Mouse (Mus musculus): ENCODE data around the gene Llgl2. TPM values are rescaled to one million over a fixed set of nuclear protein-coding genes. Genes with fewer than 3 reads are reported as not detected.

Llgl2 gene
- total RNA-seq (2021), result 1 to 10 TPM; 6.3 to 8.1 TPM
- long read RNA-seq, experiment 1, transcript Llgl2-201 (26 exons, 3,551 nt), result major isoform, 7 of 11 reads
- long read RNA-seq, experiment 1, partial matches to known transcripts, result 2 of 11 reads
- long read RNA-seq, experiment 1, other reads (novel, unspliced or antisense), result 2 of 11 reads
- long read RNA-seq, experiment 2, transcript Llgl2-201 (26 exons, 3,551 nt), result major isoform, 10 of 20 reads
- long read RNA-seq, experiment 2, partial matches to known transcripts, result 5 of 20 reads
- long read RNA-seq, experiment 2, other reads (novel, unspliced or antisense), result 5 of 20 reads

DNA sequence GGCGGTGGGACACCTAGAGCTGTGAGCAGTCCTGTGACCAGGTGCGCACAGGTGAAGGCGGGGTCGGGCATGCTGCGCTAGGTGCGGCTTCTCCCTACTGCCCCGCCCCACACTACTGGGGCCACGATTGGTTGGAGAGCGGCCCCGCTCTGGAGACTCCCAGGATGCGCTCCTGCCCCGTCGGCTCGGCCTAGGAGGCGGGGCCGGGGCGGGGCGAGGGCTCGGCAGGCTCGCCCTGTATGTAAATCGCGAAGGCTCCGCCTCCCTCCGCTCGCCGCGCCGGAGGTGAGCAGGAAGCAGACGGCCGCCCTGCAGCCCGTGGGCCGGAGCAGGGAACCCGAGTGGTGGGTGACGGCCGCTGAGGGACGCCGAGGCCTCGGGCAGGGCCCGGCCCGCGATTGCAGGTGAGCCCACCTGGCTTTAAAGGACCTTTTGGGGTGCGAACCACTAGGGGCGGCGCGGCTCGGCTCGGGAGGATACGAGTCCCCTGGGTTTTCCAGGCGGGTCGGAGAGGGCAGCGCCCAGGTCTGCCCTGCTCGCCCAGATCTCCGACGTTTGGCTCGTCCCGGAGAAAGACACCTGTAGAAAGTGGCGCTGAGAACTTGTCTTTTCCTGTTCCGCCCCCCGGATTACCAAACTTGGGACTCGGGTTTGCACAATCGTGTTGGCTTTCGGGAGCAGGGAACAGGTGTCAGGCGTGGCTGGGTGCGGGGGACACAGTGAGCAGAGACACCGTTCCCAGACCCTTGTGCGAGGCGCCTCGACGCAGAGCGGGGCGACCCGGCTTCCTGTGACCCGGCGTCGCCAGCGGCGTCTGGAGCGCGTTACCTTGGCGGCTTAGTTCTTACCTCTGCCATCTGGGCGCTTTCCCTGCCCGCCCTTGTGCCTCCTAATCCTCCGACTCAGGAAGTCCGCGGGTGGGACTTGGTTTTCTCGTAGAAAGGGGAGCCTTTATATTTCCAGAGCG, at the start of gene Llgl2:
TSS of gene Llgl2 (plus strand) at position 276 of the 967 bp plus-strand sequence.
- DNase-seq (ENCODE audit: low spot score), result peak; percentile 80

DNA sequence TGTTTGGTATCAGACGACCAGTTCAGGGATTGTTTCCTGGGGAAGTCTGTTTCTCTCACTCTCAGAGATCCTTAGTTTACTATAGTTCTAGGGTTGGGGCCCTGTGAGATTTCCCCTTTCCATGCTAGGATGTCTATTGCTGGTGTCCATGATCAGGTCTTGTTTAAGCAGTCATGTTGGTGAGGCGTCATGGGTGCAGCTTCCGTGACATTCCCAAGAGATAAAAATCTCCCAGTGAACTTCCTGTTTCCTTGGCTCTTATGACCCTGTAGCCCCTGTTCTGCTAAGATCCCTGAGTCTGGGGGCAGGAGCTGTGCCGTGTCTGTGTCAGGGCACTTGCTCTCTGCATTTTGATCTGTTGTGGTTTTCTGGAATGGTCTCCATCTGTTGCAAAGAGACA, 49.2 kb upstream of the Llgl2 start:
- DNase-seq (ENCODE audit: low spot score), result no peak

DNA sequence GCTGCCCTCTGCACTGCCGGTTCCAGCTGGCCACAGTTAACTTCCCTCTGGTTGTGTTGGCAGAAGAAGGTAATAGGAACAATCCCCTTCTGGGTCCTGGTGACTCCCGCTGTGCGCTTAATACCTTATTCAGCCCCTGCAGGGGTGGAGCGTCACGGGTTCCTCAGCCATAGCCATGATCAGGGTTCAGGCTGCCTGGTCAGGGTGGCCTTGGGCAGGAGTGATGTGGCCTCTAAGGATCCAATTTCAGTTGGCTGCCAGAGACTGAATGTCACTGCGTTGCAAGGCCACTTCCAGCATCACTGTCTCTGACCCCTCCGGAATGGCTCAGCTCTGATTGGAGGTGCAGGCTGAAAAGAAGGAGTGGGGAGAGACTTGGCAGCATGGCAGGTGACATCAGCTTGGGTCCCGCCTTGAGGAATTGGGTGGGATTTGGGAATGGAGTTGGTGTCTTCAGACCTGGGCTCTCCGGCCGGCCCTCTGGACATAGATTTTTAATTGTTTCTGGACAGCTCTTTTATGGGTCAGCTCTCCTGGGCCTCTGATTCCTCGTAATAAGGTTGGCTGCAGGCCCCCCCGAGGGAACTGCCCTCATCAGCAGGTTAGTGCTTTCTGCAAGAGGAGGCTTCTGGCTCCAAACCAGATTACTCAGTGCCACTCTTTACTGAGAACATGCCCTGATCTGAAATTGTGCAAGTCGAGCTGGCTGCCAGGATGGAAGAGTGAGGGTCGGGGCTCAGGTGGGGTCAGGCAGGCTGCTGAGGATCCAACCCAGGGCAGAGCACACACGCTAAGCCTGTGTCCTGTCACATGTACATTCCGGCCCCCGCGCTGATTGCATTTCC, 47.8 kb upstream of the Llgl2 start:
- DNase-seq (ENCODE audit: low spot score), result peak; percentile 83

DNA sequence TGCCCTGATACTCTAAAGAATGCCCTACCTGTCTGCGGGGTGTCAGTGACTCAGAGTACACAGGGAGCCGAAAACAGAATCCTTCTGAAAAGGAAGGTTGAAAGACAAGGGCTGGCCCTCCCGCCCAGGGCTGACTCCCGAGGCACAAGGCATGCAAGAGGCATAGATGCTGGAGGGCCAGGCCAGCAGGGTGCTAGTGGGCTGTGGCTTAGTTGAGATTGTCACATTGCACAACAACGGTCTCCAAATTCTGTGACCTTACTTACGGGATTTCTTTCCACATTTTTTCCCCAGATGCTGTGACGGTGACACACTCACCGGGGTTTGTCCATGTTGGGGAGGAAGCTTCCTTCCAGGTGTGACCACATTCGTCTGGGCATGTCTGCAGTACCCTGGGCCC, 46.9 kb upstream of the Llgl2 start:
- DNase-seq (ENCODE audit: low spot score), result no peak

DNA sequence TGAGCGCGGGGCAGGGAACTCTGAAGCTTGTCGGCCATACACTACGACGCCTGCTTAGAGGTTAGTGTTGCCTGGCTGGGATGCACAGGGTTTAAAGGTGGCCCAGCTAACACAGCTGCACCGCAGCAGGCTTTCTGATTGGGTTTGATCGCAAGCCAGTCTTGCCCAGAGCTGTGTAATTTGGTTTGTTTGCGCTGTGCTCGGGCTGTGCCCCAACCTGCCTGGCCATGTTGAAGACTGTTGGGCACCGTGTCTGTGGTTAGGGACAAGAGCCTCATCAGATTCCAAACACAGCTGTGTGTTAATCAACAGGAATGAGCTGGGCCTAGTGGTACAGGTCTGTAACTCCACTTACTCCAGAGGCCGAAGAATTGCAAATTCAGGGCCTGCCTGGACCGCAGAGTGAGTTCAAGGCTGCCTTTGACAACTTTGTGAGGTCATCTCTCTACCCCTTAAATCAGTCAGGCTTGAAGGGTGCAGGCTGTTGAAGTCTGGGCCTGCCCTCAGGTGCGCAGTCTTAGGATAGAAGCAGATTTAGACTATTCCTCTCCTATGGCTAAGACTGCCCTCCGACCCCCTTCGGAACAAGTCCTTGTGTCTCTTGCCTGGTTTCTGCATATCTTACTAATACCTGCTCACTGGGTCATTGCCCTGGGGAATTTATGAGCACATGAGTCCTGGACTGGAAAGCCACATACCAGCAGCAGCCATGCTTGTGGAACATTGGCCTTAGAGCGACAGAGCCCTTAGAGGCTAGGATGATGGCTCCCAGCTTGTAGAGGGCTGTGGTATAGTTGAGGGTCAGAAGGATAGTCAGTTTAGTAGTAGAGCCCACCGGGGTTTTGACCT, 46.1 kb upstream of the Llgl2 start:
- no peak for DNase-seq (ENCODE audit: low spot score)

DNA sequence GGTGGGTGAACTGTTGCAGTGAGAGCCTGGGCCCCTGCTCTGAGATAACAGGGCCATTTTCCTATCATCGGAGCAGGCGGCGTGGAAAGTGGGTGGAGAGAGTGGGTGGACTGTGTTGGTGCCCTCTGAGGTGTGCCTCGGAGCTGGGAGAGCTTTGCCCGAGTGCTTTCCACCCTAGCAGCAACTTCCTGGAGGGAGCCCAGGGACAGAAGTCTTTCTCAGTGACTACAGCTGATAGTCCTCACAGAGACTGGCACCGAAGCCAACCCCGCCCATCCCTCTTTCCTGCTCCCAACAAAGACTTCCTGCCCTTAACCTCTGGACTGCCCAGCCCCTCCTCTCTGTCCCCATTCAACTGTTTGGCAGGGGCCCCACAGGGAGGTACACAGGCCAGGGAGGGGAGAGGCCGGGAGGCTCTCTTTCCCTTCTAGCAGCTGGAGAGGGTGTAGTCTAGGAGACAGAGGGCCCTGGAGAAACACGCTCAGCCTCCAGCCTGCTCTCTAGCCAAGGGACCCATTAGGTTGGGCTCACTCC, 44.7 kb upstream of the Llgl2 start:
- peak; percentile 87 for DNase-seq (ENCODE audit: low spot score)

DNA sequence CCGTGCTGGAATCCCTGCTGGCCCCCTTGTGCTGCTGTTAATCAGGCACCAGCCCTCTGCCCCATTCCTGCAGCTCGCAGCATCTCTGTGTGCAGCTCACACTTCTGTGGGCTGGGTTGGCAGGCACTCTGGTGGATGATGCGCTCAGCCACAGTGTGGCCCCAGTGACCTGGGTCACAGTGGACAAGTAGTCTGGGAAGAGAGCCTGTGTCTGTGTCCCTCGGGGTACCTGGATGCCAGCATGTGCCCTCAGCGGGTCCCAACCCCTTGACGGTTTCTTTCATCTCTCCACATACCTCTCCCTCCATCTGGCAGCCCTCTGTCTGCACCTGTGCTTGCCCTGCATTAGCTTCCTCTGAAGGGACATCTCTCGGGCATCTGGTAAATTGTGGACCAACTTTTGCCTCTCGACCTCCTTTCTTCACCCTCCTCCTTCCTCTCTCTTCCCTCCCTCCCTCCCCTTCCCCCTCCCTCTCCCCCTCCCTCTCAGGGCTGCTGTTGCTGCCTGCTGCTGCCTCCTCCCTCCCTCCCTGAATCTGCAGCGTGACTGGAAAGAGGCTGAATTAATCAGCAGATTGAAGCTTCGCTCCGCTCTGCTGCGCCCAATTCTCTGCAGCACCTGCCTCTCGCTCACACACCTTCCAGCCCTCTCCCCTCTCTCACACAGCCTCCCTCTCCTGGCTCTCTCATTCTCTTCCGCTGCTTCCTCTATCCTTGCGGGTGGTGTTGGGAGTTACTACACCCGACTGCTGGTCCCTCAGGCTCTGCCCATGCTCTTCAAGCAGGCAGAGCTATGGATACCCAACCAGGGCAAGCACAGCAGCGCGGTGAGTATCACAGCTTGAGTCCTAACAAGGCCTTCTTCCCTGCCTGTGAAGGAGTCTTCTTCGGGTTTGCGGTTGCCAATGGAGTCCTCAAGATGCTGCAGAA, 43.4 kb upstream of the Llgl2 start:
- DNase-seq (ENCODE audit: low spot score), result no peak

DNA sequence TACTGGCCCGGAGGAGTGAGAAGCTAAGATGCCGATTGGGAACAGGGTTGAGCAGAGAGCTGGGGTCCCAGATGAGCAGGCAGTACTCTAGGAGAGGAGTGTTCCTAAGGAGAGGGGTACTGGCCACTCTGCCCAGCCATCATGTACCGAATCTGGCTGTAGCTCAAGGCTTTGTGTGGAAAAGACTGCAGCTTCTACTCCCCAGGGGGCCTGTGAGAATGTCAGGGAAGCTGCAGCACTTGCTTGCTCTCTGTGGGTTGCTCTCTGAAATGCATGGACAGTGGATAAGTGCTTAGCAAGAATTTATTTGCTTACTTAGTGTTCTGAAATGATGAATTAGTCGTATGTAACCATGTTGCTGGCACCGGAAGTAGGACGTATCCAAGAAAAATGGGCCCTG, 37.4 kb upstream of the Llgl2 start:
- no peak for DNase-seq (ENCODE audit: low spot score)

DNA sequence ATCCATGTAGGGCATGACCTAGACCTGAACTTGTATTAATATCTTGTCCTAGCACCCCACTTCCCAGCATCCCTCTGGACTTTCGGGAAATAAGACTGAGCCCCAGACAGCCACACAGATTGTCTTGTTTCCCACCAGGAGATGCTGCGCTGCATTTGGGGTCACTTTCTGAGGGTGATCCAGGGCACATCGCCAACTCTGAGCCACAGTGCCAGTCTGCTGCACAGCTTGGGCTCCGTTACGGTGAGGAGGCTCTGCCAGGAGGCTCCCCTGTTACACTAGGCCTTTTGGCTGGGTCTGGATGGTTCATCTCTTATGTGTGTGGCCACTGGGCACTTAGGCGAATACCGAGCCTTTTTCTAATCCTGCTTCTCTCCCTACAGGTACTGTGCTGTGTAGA, 34.1 kb upstream of the Llgl2 start:
- no peak for DNase-seq (ENCODE audit: low spot score)

DNA sequence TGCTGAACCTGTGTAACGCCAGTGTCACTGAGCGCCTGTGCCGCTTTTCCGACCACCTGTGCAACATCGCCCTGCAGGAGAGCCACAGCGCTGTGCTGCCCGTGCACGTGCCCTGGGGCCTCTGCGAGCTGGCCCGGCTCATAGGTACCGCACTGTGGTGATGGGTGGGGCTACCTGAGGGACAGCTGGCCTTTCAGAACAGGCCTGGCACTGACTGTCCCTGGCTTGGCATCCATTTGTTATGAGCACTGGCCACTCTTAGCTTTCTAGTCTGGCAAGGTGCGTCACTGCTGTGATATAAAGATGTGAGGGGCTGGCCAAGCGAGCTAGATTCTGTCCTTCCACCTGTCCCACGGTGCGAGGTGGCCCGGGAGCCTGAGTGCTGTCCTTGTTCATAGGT, 31.9 kb upstream of the Llgl2 start:
- DNase-seq (ENCODE audit: low spot score), result no peak

DNA sequence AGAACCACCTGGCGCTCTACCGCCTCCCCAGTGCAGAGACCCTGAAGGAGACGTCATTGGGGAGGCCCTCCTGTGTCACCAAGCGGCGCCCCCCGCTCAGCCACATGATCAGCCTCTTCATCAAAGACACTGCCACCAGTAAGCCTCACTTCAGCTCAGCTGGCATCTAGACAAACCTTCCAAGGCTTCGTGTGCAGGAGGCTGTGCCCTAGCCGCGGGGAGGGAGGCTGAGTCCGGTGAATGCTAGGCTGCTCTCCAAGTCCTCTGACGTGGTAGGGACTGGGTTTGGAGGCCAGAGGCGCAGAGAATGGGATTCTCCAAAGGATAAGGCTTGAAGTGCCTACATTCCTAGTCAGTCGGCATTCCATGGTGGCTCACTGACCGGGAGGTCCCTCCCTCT, 31.5 kb upstream of the Llgl2 start:
- DNase-seq (ENCODE audit: low spot score), result no peak

DNA sequence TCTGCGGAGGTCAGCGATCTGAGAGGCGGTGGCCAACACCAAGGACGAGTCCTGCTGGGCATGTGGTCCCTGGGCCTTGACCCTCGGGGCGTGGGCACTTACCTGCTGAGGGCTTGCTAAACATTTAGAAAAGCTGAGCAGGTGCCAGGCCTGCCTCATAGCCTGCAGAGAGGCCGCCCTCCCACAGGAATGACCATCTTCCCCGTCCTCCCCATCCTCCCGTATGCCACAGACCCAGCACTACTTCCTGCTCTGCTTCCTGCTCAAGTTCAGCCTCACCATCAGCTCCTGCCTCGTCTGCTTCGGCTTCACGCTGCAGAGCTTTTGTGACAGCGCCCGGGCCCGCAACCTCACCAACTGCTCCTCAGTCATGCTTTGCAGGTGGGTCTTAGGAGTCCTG, 27.0 kb upstream of the Llgl2 start:
- no peak for DNase-seq (ENCODE audit: low spot score)

DNA sequence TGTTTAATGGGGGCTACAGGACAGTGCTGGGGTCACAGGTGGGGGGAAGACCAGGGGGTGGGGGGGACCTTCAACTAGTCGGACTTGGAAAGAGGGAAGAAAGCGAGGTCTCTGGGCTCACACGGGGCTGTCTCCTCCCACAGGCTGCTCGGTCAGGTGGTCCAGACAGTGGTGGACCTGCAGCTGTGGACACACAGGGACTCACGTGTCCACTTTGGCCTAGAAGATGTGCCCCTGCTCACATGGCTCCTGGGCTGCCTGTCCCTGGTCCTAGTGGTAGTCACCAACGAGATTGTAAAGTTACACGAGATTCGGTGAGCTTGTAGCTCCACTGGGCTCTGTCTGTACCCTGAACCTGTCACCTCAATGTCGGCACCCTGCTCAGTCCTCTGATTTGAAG, 26.2 kb upstream of the Llgl2 start:
- no peak for DNase-seq (ENCODE audit: low spot score)

DNA sequence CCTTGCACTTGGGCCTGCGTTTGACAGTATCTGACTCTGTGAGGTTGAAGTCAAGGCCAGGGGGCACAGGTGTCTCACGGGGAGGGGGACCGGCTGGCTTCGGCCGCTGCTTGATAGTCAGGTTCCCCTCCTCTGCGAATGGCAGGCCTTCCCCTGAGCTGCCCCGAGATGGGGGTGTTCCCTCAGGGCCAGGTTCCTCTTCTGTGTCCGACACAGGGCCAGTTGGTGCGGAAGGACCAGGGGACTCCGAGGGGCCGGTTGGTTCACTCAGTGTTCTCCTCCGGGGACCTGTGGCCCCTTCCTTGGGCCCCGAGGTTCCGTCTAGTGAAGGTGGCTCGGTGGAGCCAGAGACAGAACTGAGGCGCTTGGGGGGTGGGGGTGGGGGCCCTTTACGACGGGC, 22.9 kb upstream of the Llgl2 start:
- no peak for DNase-seq (ENCODE audit: low spot score)

DNA sequence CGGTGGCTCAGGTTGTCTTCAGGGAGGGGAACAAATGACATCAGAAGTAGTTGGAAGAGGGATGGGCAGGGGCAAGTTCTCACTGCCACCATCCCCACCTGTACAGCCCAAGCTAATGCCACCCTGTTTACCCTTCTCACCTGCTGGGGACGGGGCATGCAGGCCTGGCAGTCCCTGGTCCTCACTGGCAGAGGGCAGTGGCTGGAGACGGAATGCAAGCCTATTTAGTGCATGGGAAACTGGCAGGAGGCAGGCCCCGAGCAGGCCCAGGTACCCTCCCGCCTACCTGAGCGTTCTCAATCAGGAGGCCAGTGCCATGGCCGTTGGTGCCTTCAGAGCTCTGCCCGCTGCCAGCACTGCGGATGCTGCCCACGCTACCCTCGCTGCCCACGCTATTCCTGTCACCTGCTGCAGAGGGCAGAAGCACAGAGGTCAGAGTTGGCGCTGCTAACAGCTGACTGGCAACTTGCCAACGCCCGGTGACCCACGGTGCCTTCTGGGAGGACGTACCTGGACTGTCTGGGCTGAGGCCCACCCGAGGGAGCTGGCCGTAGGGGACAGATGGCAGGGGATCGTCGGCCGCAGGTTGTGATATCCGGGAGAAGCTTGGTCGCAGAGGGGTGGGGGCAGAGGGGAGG, 20.7 kb upstream of the Llgl2 start:
- no peak for DNase-seq (ENCODE audit: low spot score)

DNA sequence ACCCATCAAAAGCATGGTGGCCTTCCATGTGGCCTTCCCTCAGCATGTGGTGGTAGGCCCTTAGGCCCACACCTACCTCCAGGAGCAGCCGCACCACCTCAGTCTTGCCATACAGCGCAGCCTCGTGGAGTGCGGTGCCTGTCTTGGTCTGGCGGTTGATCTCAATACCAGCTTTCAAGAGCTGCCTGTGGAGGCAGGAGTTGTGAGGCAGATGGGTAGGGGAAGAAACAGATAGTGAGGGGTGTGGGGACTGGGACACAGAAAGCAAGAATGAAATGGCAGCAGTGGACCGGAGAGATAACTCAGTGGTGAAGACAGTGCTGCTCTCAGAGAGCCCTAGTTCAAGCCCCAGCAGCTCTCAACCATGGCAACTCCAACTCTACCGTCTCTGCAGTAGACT, 18.8 kb upstream of the Llgl2 start:
- DNase-seq (ENCODE audit: low spot score), result no peak

DNA sequence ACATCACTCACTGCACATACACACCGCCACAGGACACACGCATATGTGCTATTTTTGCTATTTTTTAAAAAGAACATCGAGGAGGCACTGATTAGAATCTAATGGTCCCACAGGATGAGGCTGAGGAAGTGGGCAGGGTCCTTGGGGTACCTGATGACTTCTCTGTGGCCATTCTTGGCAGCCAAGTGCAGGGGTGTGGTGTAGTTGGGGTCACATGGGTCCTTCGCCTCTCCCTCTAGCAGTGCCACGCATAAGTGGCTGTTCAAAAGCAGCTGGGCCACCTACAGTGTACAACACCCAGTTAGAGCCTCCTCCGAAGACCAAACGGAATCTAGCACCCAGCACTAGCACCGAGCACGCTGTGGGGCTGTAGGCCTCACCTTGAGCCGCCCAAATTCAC, 17.7 kb upstream of the Llgl2 start:
- DNase-seq (ENCODE audit: low spot score), result no peak

DNA sequence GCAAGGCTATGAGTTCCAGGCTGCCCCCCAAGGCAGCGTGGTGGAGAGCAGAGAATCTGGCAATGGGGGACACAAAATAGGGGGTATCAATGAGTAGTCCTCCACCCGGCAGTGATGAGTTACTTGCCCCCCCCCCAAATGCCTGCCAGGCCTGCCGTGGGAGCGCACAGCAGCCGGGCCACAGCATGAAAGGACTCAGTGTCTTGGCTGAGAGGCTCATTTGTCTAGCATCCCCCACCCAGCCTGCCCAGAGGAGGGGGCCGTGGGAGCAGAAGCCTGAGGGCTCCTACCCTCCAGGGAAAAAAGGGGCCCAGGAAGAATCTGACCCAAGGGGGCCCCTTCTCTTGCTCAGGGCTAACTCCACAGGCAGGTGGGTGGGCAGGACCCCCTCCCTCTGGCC, 16.5 kb upstream of the Llgl2 start:
- no peak for DNase-seq (ENCODE audit: low spot score)

DNA sequence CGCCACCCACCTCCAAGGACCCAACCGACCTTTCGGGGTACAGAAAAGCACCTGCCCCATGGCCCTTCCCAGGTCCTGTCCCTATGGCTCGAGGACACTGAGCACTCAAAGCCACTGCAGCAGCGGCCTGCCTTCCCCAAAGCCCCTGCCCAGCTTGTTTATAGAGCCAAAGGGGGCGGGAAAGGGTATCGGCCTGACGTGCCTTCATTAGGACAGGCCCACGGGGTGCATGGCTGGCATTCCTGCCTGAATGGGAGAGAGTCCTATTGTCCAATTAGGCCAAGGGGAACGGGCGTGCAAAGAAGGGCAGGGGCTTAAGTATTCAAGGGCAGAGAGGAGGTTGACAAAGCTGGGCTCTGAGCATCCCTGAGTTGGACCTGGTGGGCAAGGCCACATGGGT, 15.9 kb upstream of the Llgl2 start:
- no peak for DNase-seq (ENCODE audit: low spot score)

All from gastrocnemius, adult 18-20 months (tissue).